Mouse (Mus musculus): ENCODE results near the gene Med29.

DNA sequence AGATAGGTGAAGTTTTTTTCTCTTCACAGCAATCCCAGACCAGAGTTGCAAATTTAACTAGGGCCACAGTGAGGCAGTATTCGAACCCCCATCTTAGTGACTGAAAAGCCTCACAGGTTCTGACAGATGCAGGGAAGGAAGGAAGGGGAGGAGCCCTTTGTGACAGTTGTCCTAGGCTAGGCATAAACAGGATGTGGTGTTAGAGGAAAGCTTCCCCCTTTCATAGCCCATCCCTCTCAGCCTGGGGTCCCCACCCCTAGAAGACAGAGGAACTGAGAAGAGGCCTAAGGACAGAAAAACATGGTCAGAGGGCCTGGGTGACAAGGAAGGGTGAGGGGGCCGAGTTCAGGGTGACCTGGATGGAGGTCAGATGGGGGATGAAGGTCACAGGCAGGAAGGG lies 48.2 kb upstream of the Med29 start:
- no peak for TF ChIP-seq CTCF (IDR thresholded peaks at IDR 0.05; ENCODE audit: extremely low read depth, insufficient read length, insufficient replicate concordance, low read depth, low read length)
- TF ChIP-seq POLR2A (IDR thresholded peaks at IDR 0.05; ENCODE audit: low read depth, low read length): no peak

All from small intestine, adult 2 months (tissue).